Mouse (Mus musculus): ENCODE measurements at regions not wholly inside any gene's neighbourhood (a gene's known extent, or its start where the extent isn't known, plus 50 kb on each side); places are given as distances from the start of the nearest gene placed in this dataset.

GRCm38 (mm10) chr4:25416330-25416729 is 134.7 kb upstream of the Ufl1 start:
- Histone ChIP-seq H3K27ac (ENCODE audit: low read depth, low read length) (no peak overlapping the region), H3K27me3 (ENCODE audit: insufficient read depth, low read length) (no peaks in the 10 kb centered on the region), H3K4me2 (ENCODE audit: low read depth, low read length, poor library complexity, severe bottlenecking) (no peak overlapping the region), H3K9ac (replicated peaks; ENCODE audit: low read length, poor library complexity, severe bottlenecking) (no peak overlapping the region), H3K36me3 (ENCODE audit: insufficient read depth, low read length) (no peaks in the 10 kb centered on the region), H3K4me1 (ENCODE audit: insufficient read depth, low read length) (no peaks in the 10 kb centered on the region), H3K9me3 (ENCODE audit: low read length) (no peaks in the 10 kb centered on the region), H3K4me3 (ENCODE audit: low read depth, low read length) (no peak overlapping the region)
- WGBS = 83% methylated on average over 2 of the region's 2 CpGs
- DNase-seq (ENCODE audit: low spot score) (no peak), ATAC-seq (ENCODE audit: low FRiP score) (no peak)
- no peak for TF ChIP-seq CTCF (IDR thresholded peaks at IDR 0.05)

GRCm38 (mm10) chr4:25410440-25410839 is 128.8 kb upstream of the Ufl1 start:
- no peak for TF ChIP-seq CTCF (IDR thresholded peaks at IDR 0.05)
- Histone ChIP-seq H3K27me3 (ENCODE audit: insufficient read depth, low read length) (no peaks in the 10 kb centered on the region), H3K9ac (replicated peaks; ENCODE audit: low read length, poor library complexity, severe bottlenecking) (no peak overlapping the region), H3K4me2 (ENCODE audit: low read depth, low read length, poor library complexity, severe bottlenecking) (no peak overlapping the region), H3K4me3 (ENCODE audit: low read depth, low read length) (no peak overlapping the region), H3K9me3 (ENCODE audit: low read length) (no peaks in the 10 kb centered on the region), H3K36me3 (ENCODE audit: insufficient read depth, low read length) (no peaks in the 10 kb centered on the region), H3K27ac (ENCODE audit: low read depth, low read length) (peak overlapping the region; percentile 55; the same call in 1 of the 2 replicates), H3K4me1 (ENCODE audit: insufficient read depth, low read length) (0 out of 2 replicates have a peak, but pooled peaks cover 2% of the 10 kb centered on the region)
- no peak for ATAC-seq (ENCODE audit: low FRiP score)
- 37% methylated on average over 4 of the region's 4 CpGs for WGBS
- DNase-seq (ENCODE audit: low spot score) = peak; percentile 31

GRCm38 (mm10) chr4:25408696-25409448 is 127.3 kb upstream of the Ufl1 start:
- ATAC-seq (ENCODE audit: low FRiP score) (peak; percentile 96), DNase-seq (ENCODE audit: low spot score) (peak; percentile 97)
- no peaks in the 10 kb centered on the region for H3K27me3 ChIP-seq (ENCODE audit: insufficient read depth, low read length)
- 10% methylated on average over 3 of the region's 3 CpGs for WGBS
- TF ChIP-seq CTCF (IDR thresholded peaks at IDR 0.05) = no peak
- no peaks in the 10 kb centered on the region for H3K9me3 ChIP-seq (ENCODE audit: low read length)
- H3K27ac ChIP-seq (ENCODE audit: low read depth, low read length) = peak overlapping the region; percentile 85
- no peak overlapping the region for H3K9ac ChIP-seq (replicated peaks; ENCODE audit: low read length, poor library complexity, severe bottlenecking)
- H3K4me1 ChIP-seq (ENCODE audit: insufficient read depth, low read length) = 0 out of 2 replicates have a peak, but pooled peaks cover 2% of the 10 kb centered on the region
- H3K4me2 ChIP-seq (ENCODE audit: low read depth, low read length, poor library complexity, severe bottlenecking) = peak overlapping the region; percentile 13; the same call in 1 of the 2 replicates
- no peak overlapping the region for H3K4me3 ChIP-seq (ENCODE audit: low read depth, low read length)
- no peaks in the 10 kb centered on the region for H3K36me3 ChIP-seq (ENCODE audit: insufficient read depth, low read length)

GRCm38 (mm10) chr4:25407842-25408241 is 126.2 kb upstream of the Ufl1 start:
- H3K4me3 ChIP-seq (ENCODE audit: low read depth, low read length) = no peak overlapping the region
- H3K4me2 ChIP-seq (ENCODE audit: low read depth, low read length, poor library complexity, severe bottlenecking) = no peak overlapping the region
- 10% methylated on average over 4 of the region's 4 CpGs for WGBS
- ATAC-seq (ENCODE audit: low FRiP score) (no peak), DNase-seq (ENCODE audit: low spot score) (peak; percentile 16)
- H3K36me3 ChIP-seq (ENCODE audit: insufficient read depth, low read length) = no peaks in the 10 kb centered on the region
- no peaks in the 10 kb centered on the region for H3K27me3 ChIP-seq (ENCODE audit: insufficient read depth, low read length)
- 0 out of 2 replicates have a peak, but pooled peaks cover 2% of the 10 kb centered on the region for H3K4me1 ChIP-seq (ENCODE audit: insufficient read depth, low read length)
- H3K9ac ChIP-seq (replicated peaks; ENCODE audit: low read length, poor library complexity, severe bottlenecking) = no peak overlapping the region
- TF ChIP-seq CTCF (IDR thresholded peaks at IDR 0.05) = no peak
- no peaks in the 10 kb centered on the region for H3K9me3 ChIP-seq (ENCODE audit: low read length)
- peak overlapping the region; percentile 85 for H3K27ac ChIP-seq (ENCODE audit: low read depth, low read length)

GRCm38 (mm10) chr4:25389542-25389941 is 107.9 kb upstream of the Ufl1 start:
- 62% methylated on average over 5 of the region's 5 CpGs for WGBS
- H3K27ac ChIP-seq (ENCODE audit: low read depth, low read length) = no peak overlapping the region
- peak; percentile 4 for DNase-seq (ENCODE audit: low spot score)

GRCm38 (mm10) chr4:25372041-25372440 is 90.4 kb upstream of the Ufl1 start:
- no peaks in the 10 kb centered on the region for H3K36me3 ChIP-seq (ENCODE audit: insufficient read depth, low read length)
- no peaks in the 10 kb centered on the region for H3K27me3 ChIP-seq (ENCODE audit: insufficient read depth, low read length)
- TF ChIP-seq CTCF (IDR thresholded peaks at IDR 0.05) = no peak
- no peak overlapping the region for H3K27ac ChIP-seq (ENCODE audit: low read depth, low read length)
- no peak overlapping the region for H3K4me3 ChIP-seq (ENCODE audit: low read depth, low read length)
- no peak overlapping the region for H3K4me2 ChIP-seq (ENCODE audit: low read depth, low read length, poor library complexity, severe bottlenecking)
- DNase-seq (ENCODE audit: low spot score) (no peak), ATAC-seq (ENCODE audit: low FRiP score) (no peak)
- H3K4me1 ChIP-seq (ENCODE audit: insufficient read depth, low read length) = no peaks in the 10 kb centered on the region
- 81% methylated on average over 4 of the region's 4 CpGs for WGBS
- no peaks in the 10 kb centered on the region for H3K9me3 ChIP-seq (ENCODE audit: low read length)
- no peak overlapping the region for H3K9ac ChIP-seq (replicated peaks; ENCODE audit: low read length, poor library complexity, severe bottlenecking)

More at GRCm38 (mm10) chr4:25389542-25389941, 107.9 kb upstream of the Ufl1 start:
- Histone ChIP-seq H3K4me2 (ENCODE audit: low read depth, low read length, poor library complexity, severe bottlenecking) (no peak overlapping the region), H3K27me3 (ENCODE audit: insufficient read depth, low read length) (no peaks in the 10 kb centered on the region), H3K9me3 (ENCODE audit: low read length) (no peaks in the 10 kb centered on the region), H3K4me1 (ENCODE audit: insufficient read depth, low read length) (no peaks in the 10 kb centered on the region), H3K4me3 (ENCODE audit: low read depth, low read length) (no peak overlapping the region), H3K9ac (replicated peaks; ENCODE audit: low read length, poor library complexity, severe bottlenecking) (no peak overlapping the region), H3K36me3 (ENCODE audit: insufficient read depth, low read length) (no peaks in the 10 kb centered on the region)
- no peak for TF ChIP-seq CTCF (IDR thresholded peaks at IDR 0.05)
- ATAC-seq (ENCODE audit: low FRiP score) = no peak
